Mouse (Mus musculus) bone marrow macrophage, adult 2 months (primary cell): ENCODE results near the gene Zfp580.

Source experiments
- CTCF ChIP-seq: IDR thresholded peaks from 2 replicates; pipeline ENCODE4 v1.5.1; 2012; ENCODE audit warnings: low read depth, mild to moderate bottlenecking, low read length, moderate library complexity
- POLR2A ChIP-seq: IDR thresholded peaks from 2 replicates; pipeline ENCODE4 v1.6.1; 2012; ENCODE audit warnings: mild to moderate bottlenecking, low read depth, low read length, borderline replicate concordance

- TF ChIP-seq CTCF (no peak), POLR2A (no peak)
These were observed 39.8 kb downstream of the Zfp580 start for GRCm38 (mm10) chr7:5091008-5091728.
